Mouse (Mus musculus): ENCODE measurements around the gene Gm11034. TPM values are rescaled to one million over a fixed set of nuclear protein-coding genes. Genes with fewer than 3 reads are reported as not detected.

The Gm11034 gene
- not detected in 2 replicates for total RNA-seq (2021)
- long read RNA-seq = 0 reads

DNA sequence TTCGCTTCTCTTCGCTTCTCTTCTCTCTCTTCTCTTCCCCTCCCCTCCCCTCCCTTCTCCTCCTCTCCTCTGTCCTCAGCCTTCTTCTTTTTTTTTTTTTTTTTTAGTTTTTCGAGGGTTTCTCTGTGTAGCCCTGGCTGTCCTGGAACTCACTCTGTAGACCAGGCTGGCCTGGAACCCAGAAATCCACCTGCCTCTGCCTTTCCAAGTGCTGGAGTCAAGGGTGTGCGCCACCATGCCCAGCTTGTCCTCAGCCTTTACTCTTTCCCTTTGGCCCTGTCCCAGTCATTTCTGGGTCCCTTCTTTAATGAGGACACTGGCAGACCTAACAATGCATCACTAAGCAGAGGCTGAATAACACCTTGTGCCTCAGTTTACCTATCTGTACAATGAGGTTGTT is at the start of gene Gm11034:
Gene Gm11034, minus strand, starts transcription at position 101 of the 400 bp plus-strand sequence.
- no peak for DNase-seq

DNA sequence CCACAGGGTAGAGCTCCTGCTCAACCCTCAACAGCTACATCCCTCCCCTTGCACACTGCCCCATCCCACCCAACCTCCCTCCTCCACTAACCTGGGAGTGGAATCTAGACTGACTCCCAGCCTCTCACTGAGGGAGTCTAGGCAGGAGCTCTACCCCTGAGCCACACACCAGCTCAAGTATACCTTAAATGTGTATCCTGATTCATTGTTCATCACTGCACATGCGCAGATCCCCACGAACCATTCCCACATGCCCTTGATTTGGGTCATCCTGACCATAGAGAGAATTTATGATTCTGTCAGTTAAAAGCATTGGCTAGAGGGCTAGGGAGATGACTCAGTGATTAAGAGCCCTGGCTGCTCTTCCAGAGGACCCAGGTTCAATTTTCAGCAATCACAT is 49.3 kb upstream of the Gm11034 start:
- DNase-seq = peak; percentile 69

GRCm38 (mm10) chr8:72261872-72262271 is 48.4 kb upstream of the Gm11034 start:
- DNase-seq = peak; percentile 39

DNA sequence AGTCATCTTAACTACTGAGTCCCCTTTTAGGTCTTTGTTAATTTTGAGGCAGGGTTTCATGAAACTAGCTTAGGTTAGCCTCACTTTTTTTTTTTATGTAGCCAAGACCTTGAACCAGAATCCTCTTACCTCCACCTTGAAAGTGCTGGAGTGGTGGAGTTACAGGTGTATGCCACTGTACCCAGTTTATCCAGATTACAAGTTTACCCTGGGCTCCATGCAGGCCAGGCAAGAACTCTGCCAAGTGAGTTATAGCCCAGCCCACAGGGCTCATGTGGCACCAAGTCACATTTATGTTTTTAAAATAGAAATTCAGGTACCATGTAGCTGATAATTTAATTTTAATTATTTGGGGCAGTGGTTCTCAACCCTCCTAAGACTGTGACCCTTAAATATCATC is 48.0 kb upstream of the Gm11034 start:
- no peak for DNase-seq

- no peak for DNase-seq
These were observed 47.6 kb upstream of the Gm11034 start for GRCm38 (mm10) chr8:72261019-72261418.

- no peak for DNase-seq
These were observed 47.1 kb upstream of the Gm11034 start for GRCm38 (mm10) chr8:72260585-72260984.

DNA sequence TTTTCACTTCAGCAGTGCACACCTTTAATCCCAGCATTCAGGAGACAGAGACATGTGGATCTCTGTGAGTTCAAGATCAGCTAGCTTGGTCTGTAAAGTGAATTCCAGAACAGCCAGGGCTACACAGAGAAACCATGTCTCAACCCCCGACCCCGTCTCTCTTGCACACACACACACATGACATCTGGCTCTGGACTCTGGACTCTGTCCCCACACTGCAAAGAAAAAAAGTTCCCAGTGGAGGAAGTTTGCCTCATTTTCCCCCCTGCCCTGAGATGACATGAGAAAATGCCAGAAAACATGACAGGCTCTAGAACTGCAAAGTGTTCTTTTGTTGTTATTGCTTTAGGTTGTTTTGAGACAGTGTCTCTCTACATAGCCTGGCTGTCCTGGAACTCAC is 46.4 kb upstream of the Gm11034 start:
- DNase-seq = no peak

GRCm38 (mm10) chr8:72257902-72258238 is 44.4 kb upstream of the Gm11034 start:
- DNase-seq = no peak

GRCm38 (mm10) chr8:72257171-72257901 is 43.9 kb upstream of the Gm11034 start:
- no peak for DNase-seq

GRCm38 (mm10) chr8:72244610-72245009 is 31.2 kb upstream of the Gm11034 start:
- no peak for DNase-seq

GRCm38 (mm10) chr8:72242226-72242625 is 28.8 kb upstream of the Gm11034 start:
- no peak for DNase-seq

- DNase-seq = no peak
These were observed 27.5 kb upstream of the Gm11034 start for GRCm38 (mm10) chr8:72240951-72241350.

DNA sequence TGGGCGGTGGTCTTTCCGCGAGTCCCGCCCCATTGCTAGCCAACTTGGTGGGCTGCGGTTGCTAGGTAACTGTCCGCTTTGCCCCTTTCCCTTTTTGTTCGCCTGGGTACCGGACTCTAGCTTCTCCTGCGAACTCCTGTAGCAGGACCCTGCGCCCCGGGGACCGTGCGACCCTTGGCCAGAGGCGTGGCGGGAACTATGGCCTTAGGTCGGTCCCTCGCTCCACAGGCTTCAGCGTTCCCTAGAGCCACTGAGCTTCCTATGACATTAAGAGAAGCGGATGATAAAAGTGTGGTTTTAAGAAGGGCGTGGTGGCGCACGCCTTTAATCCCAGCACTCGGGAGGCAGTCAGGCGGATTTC is 26.9 kb upstream of the Gm11034 start:
- DNase-seq = no peak

DNA sequence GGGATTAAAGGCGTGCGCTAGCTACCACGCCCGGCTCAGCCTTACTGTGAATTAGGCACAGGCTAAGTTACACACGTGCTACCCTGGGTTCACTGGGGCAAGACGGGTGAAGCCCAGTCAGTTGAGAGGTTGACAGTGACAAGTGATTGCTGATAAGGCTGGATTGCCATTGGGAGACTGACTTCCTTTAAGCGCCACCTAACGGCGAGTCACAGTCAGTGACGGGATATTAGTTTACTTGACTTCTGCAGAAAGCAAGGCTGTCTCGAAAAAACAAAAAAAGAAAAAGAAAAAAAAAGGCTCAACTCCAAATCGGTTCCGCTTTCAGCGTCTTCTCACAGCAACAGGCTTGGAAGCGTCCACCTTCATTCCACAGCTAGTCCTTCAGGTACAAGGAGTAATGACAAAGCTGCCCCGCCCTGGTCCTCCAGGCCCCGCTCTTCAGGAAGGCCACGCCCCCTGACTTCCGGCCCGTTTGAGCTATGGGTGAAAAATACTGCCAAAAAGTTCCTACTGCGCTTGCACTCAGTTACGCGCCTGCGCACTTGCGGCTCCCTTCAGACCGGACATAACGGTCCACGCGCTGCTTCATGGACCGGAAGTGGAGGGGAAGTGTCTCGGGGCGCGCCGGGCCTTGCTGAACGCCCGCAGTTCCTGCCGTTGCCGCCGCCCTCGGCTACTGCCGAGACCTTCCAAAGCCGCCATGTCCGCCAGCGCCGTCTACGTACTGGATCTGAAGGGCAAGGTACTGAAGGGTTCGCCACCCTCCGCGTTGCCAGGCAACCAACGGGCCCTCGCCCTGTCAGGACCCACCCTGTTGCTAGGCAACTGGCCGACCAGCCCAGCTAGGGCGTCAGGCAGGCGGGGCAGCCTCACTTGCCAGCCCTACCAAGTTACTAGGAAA is 26.3 kb upstream of the Gm11034 start, which contains the start of gene Ap1m1:
Gene Ap1m1, plus strand, starts transcription at position 520 of the 904 bp plus-strand sequence.
- DNase-seq = peak; percentile 97

DNA sequence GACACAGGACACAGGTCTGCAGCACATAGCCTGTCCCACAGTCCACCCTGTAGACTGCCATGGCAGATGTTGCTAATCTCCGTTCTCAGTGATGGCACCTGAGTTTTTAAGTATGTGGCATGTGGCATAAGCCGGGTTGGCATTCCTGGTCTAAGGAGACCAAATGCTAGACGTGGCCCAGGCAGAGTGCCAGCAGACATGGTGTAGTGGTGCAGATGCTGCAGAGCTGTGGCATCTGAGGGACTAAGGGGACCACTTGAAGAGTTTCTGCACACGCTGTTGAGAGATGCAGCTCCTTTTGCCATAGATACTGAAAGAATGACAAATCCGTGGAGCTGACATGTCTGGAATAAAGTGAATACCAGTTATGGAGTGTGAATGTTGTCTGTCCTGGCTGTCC is 9.2 kb upstream of the Gm11034 start:
- no peak for DNase-seq

DNA sequence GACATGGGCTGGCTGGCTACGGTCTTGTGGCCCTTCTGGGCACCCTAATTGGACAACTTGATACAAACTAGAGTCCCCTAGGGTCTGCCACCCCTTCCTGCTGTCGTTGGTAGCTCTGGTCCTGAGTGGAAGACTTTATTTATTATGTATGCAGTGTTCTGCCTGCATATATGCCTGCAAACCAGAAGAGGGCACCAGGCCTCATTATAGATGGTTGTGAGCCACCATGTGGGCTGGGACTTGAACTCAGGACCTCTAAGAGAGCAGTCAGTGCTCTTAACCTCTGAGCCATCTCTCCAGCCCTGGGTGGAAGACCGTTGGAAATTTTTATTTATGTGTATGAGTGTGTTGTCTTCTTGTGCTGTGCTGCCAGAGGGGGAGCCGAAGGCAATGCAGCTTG is 7.3 kb upstream of the Gm11034 start:
- DNase-seq = no peak

DNA sequence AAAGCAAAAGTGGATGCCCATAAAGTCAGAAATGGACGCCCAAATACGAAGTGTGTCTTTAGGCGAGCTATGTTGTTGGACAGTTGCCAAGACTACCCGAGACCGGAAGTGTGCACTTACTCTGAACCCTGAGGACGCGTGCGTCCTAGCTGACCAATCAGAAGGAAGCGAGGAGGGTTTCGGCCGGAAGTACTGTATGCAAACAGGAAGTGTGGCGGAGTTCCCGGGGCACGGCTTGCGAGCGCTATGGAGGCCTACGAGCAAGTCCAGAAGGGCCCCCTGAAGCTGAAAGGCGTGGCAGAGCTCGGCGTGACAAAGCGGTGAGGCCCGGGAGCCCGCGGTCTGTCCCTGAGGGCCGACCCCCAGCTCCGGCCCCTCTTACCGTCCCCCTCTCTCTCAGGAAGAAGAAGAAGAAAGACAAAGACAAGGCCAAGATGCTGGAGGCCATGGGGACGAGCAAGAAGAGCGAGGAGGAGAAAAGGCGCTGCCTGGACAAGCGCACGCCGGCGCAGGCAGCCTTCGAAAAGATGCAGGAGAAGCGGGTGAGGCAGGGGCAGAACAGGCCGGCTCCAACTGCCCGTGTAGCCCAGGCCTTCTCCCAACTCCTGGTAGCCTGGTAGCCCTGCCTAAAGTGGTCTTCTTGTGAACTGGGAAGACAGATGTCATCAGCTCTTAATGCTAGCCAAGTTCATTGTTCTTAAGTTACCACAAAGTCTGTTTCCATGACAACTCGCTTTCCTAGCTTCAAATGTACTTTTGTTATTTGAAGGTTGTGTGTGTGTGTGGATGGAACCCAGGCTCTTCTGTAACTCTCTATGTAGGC is 6.3 kb upstream of the Gm11034 start, which contains the start of gene Fam32a:
Gene Fam32a, plus strand, starts transcription at position 190 of the 823 bp plus-strand sequence.
- DNase-seq = peak; percentile 83

- DNase-seq = no peak
These were observed 5.5 kb upstream of the Gm11034 start for GRCm38 (mm10) chr8:72218781-72219540.

DNA sequence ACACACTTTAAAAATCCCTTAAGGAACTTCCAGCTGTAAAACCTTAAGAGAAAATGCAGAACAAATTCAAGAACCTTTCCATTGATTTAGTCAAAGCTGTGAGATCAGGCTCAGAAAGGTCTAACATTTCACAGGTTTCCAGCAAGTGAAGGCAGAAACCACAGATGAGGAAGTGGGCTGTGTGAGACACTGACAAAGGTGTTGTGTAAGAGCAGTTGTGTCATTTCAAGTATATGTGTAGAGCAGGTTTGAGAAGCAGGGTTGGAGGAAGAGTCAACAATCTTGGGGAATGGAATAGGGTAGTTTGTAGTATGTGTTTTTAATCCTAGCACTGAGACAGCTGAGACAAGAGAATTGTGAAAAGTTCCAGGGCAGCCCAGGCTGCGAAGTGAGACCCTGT is 2.4 kb upstream of the Gm11034 start:
- DNase-seq = no peak

GRCm38 (mm10) chr8:72215060-72215459 is 1.6 kb upstream of the Gm11034 start:
- DNase-seq = no peak

DNA sequence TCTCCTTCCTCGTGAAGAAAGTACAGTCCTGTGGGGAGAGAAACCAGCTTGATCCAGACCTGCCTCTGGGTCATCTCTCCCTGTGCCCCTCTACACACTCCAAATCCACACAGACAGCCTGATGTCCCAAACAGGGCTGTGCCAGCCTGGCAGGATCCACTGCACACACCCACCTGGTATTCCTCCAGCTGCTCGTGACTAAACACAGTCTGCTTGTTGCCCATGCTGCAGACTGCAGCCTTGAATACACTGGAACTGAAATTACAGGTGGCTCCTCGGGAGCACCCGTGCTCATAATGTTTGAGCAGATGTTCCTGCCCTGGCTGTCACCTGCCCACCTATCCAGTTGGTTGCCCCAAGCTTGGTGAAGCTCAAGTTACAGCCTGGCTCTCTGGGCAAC is 685 bp downstream of the Gm11034 start, which contains the start of gene Cib3:
Gene Cib3, minus strand, starts transcription at position 87 of the 400 bp plus-strand sequence.
- no peak for DNase-seq

- DNase-seq = no peak
These were observed 1.6 kb downstream of the Gm11034 start for GRCm38 (mm10) chr8:72211846-72212245.
